Mouse (Mus musculus): Measurements from ENCODE around the gene Srgap3. TPM values are rescaled to one million over a fixed set of nuclear protein-coding genes. Genes with fewer than 3 reads are reported as not detected.

Srgap3 gene
- polyA plus RNA-seq, 1 experiment = 19.6 TPM

DNA sequence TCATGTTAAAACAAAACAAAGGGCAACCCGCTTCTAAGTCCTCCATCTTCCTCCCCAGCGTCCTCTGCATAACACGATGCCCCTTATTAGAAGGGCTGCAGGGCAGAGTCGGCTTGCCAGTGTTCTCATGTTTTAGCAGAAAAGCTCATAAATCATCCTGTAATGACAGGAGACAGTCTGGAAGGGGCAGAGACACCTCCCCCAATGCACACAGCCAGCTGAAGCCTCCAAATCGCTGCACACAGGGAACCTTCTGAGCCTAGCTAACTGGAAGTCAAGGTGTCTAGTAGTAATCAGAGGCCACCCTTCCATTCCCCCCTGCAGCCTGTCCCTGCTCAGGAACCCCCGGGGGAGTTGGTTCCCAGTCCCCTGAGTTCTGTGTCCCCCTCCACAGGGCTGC lies 113.3 kb downstream of the Srgap3 start:
- Histone ChIP-seq H3K4me3 (ENCODE audit: insufficient read depth, low read length) (no peak overlapping the region), H3K4me1 (ENCODE audit: control insufficient read depth, insufficient read depth, low read length) (no peaks in the 10 kb centered on the region), H3K27ac (ENCODE audit: insufficient read depth, low read length) (no peak overlapping the region)
- no peak for TF ChIP-seq CTCF (IDR thresholded peaks at IDR 0.05; ENCODE audit: borderline replicate concordance, insufficient read depth, low read length)
- no peak for TF ChIP-seq POLR2A (IDR thresholded peaks at IDR 0.05; ENCODE audit: low read depth, low read length)

DNA sequence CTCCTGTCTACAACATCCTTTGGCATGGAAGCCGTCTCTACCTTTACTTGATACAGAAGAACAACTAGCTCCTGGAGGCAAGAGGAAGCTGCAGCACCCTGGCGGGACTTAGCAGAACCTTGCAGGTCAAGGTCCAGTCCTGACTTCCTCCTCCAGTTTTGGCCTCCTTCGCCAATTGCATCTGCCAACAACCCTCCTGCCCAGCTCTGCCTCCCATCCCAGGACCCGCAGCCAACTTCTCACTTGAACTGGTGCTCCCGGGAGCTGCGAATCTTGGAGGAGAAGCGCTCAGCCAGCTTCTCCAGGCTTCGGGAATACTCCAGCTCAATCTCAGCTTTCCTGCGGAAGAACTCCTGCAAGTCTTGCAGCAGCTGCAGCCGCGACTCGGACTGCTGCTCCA lies 117.9 kb downstream of the Srgap3 start:
- Histone ChIP-seq H3K4me3 (ENCODE audit: insufficient read depth, low read length) (no peak overlapping the region), H3K4me1 (ENCODE audit: control insufficient read depth, insufficient read depth, low read length) (no peaks in the 10 kb centered on the region), H3K27ac (ENCODE audit: insufficient read depth, low read length) (no peak overlapping the region)
- TF ChIP-seq CTCF (IDR thresholded peaks at IDR 0.05; ENCODE audit: borderline replicate concordance, insufficient read depth, low read length) (no peak), POLR2A (IDR thresholded peaks at IDR 0.05; ENCODE audit: low read depth, low read length) (no peak)

GRCm38 (mm10) chr6:112828420-112828819 lies 118.6 kb downstream of the Srgap3 start:
- TF ChIP-seq POLR2A (IDR thresholded peaks at IDR 0.05; ENCODE audit: low read depth, low read length) (no peak), CTCF (IDR thresholded peaks at IDR 0.05; ENCODE audit: borderline replicate concordance, insufficient read depth, low read length) (no peak)
- H3K4me1 ChIP-seq (ENCODE audit: control insufficient read depth, insufficient read depth, low read length) = 0 out of 2 replicates have a peak, but pooled peaks cover 1% of the 10 kb centered on the region
- H3K27ac ChIP-seq (ENCODE audit: insufficient read depth, low read length) = no peak overlapping the region
- H3K4me3 ChIP-seq (ENCODE audit: insufficient read depth, low read length) = no peak overlapping the region

GRCm38 (mm10) chr6:112825657-112826056 lies 121.4 kb downstream of the Srgap3 start:
- no peak overlapping the region for H3K4me3 ChIP-seq (ENCODE audit: insufficient read depth, low read length)
- no peak overlapping the region for H3K27ac ChIP-seq (ENCODE audit: insufficient read depth, low read length)
- H3K4me1 ChIP-seq (ENCODE audit: control insufficient read depth, insufficient read depth, low read length) = peaks cover 7% of the 10 kb centered on the region; the same call in 1 of the 2 replicates
- TF ChIP-seq POLR2A (IDR thresholded peaks at IDR 0.05; ENCODE audit: low read depth, low read length) (no peak), CTCF (IDR thresholded peaks at IDR 0.05; ENCODE audit: borderline replicate concordance, insufficient read depth, low read length) (no peak)

GRCm38 (mm10) chr6:112823096-112823495 lies 124.0 kb downstream of the Srgap3 start:
- H3K27ac ChIP-seq (ENCODE audit: insufficient read depth, low read length) = peak overlapping the region; percentile 47; the same call in 1 of the 2 replicates
- TF ChIP-seq POLR2A (IDR thresholded peaks at IDR 0.05; ENCODE audit: low read depth, low read length) = no peak
- no peak for TF ChIP-seq CTCF (IDR thresholded peaks at IDR 0.05; ENCODE audit: borderline replicate concordance, insufficient read depth, low read length)
- H3K4me1 ChIP-seq (ENCODE audit: control insufficient read depth, insufficient read depth, low read length) = peaks cover 7% of the 10 kb centered on the region; the same call in 1 of the 2 replicates
- H3K4me3 ChIP-seq (ENCODE audit: insufficient read depth, low read length) = no peak overlapping the region

DNA sequence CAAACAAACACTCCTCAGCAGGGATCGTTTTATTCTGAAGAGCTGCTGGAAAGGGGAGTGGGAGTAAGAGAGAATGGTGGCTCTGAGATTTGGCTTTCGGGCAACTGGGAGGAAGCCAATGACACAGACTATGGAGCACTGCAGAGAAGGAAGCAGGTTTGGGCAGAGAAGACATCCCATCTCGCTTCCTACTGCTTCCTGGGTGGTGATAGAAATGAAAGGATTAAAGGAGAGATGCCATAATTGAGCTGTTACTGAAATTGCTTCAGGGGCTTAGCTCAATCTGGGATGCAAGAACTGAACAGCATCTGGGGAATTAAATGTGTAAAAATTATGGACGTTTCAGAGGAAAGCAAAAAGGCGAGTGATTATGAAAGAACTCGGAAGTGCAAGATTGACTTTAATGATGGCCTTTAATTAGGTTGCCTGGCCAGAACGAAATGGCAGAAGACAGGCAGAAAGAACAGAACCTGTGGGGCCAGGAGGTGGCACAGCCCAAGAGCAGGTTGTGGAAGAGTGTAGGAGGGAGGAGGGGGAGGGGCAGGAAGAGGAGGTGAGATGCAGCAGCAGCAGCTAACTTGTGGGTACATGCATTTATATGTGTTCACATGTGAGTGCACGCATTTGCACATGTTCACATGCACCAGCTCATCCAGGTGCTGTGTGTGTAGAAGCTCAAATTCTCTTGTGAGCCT lies 126.6 kb downstream of the Srgap3 start:
- Histone ChIP-seq H3K27ac (ENCODE audit: insufficient read depth, low read length) (no peak overlapping the region), H3K4me1 (ENCODE audit: control insufficient read depth, insufficient read depth, low read length) (peaks cover 9% of the 10 kb centered on the region; the same call in 1 of the 2 replicates), H3K4me3 (ENCODE audit: insufficient read depth, low read length) (no peak overlapping the region)
- TF ChIP-seq CTCF (IDR thresholded peaks at IDR 0.05; ENCODE audit: borderline replicate concordance, insufficient read depth, low read length) (no peak), POLR2A (IDR thresholded peaks at IDR 0.05; ENCODE audit: low read depth, low read length) (no peak)

DNA sequence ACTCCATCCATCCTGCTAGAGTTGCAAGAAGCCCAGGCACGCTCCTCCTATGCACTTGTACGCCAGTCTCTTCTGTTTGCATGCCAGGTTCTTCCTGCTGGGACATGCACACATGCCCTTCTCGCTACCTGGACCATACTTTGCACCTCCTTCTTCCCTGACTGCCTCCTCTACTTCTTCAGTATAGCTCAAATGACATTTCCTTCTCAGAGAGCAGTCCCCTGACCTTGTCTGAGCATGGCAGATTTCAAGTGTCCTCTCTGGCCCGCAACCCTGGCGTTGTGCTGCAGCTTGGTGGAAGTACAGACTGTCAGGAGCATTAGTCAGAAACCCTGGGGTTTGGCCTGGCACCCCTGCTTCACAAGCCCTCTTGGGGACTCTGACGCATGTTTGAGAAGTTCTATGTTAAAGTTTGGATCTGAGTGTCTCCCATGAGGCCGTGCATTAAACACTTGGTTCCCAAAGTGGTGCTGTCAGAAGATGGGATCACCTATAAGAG lies 128.6 kb downstream of the Srgap3 start:
- TF ChIP-seq CTCF (IDR thresholded peaks at IDR 0.05; ENCODE audit: borderline replicate concordance, insufficient read depth, low read length) (no peak), POLR2A (IDR thresholded peaks at IDR 0.05; ENCODE audit: low read depth, low read length) (no peak)
- peaks cover 7% of the 10 kb centered on the region; the same call in 1 of the 2 replicates for H3K4me1 ChIP-seq (ENCODE audit: control insufficient read depth, insufficient read depth, low read length)

DNA sequence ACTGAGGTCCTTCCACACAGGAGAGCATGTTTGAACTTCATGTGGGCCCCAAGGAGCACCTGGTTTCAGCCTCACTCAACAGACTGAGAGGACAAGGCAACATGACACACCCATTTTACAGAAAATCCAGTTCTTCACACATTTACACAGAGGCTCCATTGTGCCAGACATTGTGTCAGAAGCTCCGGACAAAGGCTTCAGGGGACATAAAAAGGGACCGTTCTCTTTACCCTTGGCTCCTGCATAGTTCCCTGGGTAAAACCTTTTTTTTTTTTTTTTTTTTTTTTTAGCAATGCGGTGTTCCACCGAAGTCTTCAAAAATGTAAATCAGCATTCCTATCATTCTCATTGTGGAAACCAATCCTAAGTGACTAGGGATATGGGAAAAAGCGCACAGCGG lies 131.5 kb downstream of the Srgap3 start:
- TF ChIP-seq POLR2A (IDR thresholded peaks at IDR 0.05; ENCODE audit: low read depth, low read length) (no peak), CTCF (IDR thresholded peaks at IDR 0.05; ENCODE audit: borderline replicate concordance, insufficient read depth, low read length) (no peak)
- 0 out of 2 replicates have a peak, but pooled peaks cover 2% of the 10 kb centered on the region for H3K4me1 ChIP-seq (ENCODE audit: control insufficient read depth, insufficient read depth, low read length)
- H3K27ac ChIP-seq (ENCODE audit: insufficient read depth, low read length) = no peak overlapping the region
- no peak overlapping the region for H3K4me3 ChIP-seq (ENCODE audit: insufficient read depth, low read length)

More for the DNA sequence above, 128.6 kb downstream of the Srgap3 start:
- Histone ChIP-seq H3K4me3 (ENCODE audit: insufficient read depth, low read length) (no peak overlapping the region), H3K27ac (ENCODE audit: insufficient read depth, low read length) (no peak overlapping the region)

DNA sequence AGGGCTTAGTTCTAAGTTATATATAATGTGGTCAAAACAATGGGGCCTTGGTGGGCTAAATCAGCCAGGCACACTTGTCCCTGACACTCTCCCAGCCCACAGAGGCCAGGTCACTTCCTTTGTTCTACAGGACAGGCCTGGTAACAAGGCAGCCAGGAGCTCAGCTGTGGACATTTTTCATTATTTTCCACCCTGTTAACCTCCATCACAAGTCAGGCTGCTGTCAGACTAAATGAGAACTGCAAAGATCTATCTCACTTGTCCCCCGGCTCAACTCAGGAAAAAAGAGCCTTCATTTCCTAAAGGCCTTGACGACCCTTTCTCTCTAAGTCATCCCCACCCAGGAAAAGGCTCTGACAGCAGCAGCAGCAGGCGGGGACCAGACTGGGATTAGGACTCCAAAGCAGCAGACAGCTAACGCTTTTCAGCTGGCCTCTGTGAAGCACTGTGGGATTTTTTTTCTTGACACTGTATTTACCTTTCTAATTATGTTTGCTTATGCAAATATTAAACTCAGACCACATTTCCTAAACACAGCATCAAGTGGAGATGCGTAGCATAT lies 132.5 kb downstream of the Srgap3 start:
- no peak overlapping the region for H3K27ac ChIP-seq (ENCODE audit: insufficient read depth, low read length)
- 0 out of 2 replicates have a peak, but pooled peaks cover 2% of the 10 kb centered on the region for H3K4me1 ChIP-seq (ENCODE audit: control insufficient read depth, insufficient read depth, low read length)
- TF ChIP-seq CTCF (IDR thresholded peaks at IDR 0.05; ENCODE audit: borderline replicate concordance, insufficient read depth, low read length) (no peak), POLR2A (IDR thresholded peaks at IDR 0.05; ENCODE audit: low read depth, low read length) (no peak)
- H3K4me3 ChIP-seq (ENCODE audit: insufficient read depth, low read length) = no peak overlapping the region

- no peak overlapping the region for H3K4me3 ChIP-seq (ENCODE audit: insufficient read depth, low read length)
- TF ChIP-seq CTCF (IDR thresholded peaks at IDR 0.05; ENCODE audit: borderline replicate concordance, insufficient read depth, low read length) (no peak), POLR2A (IDR thresholded peaks at IDR 0.05; ENCODE audit: low read depth, low read length) (no peak)
Observed at GRCm38 (mm10) chr6:112812884-112813283, 134.2 kb downstream of the Srgap3 start.

More at GRCm38 (mm10) chr6:112812884-112813283, 134.2 kb downstream of the Srgap3 start:
- Histone ChIP-seq H3K4me1 (ENCODE audit: control insufficient read depth, insufficient read depth, low read length) (0 out of 2 replicates have a peak, but pooled peaks cover 2% of the 10 kb centered on the region), H3K27ac (ENCODE audit: insufficient read depth, low read length) (no peak overlapping the region)

Measured in embryonic fibroblast, embryonic 13.5 days (primary cell).